Mouse (Mus musculus): ENCODE measurements at regions not wholly inside any gene's neighbourhood (a gene's known extent, or its start where the extent isn't known, plus 50 kb on each side); places are given as distances from the start of the nearest gene placed in this dataset.

GRCm38 (mm10) chr1:163562166-163562733, 158.8 kb upstream of the Gorab start:
- Histone ChIP-seq H3K4me2 (ENCODE audit: low read depth, low read length) (no peak overlapping the region), H3K4me1 (ENCODE audit: control insufficient read depth, insufficient read depth, low read length) (no peaks in the 10 kb centered on the region), H3K27me3 (replicated peaks; ENCODE audit: control insufficient read depth, insufficient read depth, low read length) (no peaks in the 10 kb centered on the region), H3K36me3 (ENCODE audit: control insufficient read depth, insufficient read depth, low read length) (no peaks in the 10 kb centered on the region), H3K9me3 (ENCODE audit: control insufficient read depth, low read length) (no peaks in the 10 kb centered on the region), H3K27ac (ENCODE audit: low read length) (no peak overlapping the region), H3K9ac (ENCODE audit: low read depth, low read length) (no peak overlapping the region), H3K4me3 (ENCODE audit: low read length) (no peak overlapping the region)
- WGBS: 31% methylated on average over 4 of the region's 4 CpGs
- ATAC-seq: peak; percentile 88

- no peaks in the 10 kb centered on the region for H3K9me3 ChIP-seq (ENCODE audit: control insufficient read depth, low read length)
- 58% methylated on average over 5 of the region's 5 CpGs for whole genome bisulfite sequencing
- no peaks in the 10 kb centered on the region for H3K36me3 ChIP-seq (ENCODE audit: control insufficient read depth, insufficient read depth, low read length)
- H3K4me2 ChIP-seq (ENCODE audit: low read depth, low read length): no peak overlapping the region
- no peak overlapping the region for H3K4me3 ChIP-seq (ENCODE audit: low read length)
- H3K4me1 ChIP-seq (ENCODE audit: control insufficient read depth, insufficient read depth, low read length): no peaks in the 10 kb centered on the region
- no peak overlapping the region for H3K27ac ChIP-seq (ENCODE audit: low read length)
- no peaks in the 10 kb centered on the region for H3K27me3 ChIP-seq (replicated peaks; ENCODE audit: control insufficient read depth, insufficient read depth, low read length)
- ATAC-seq: no peak
- no peak overlapping the region for H3K9ac ChIP-seq (ENCODE audit: low read depth, low read length)
These were observed 157.5 kb upstream of the Gorab start for GRCm38 (mm10) chr1:163561016-163561415.

GRCm38 (mm10) chr1:163560276-163560943, 156.9 kb upstream of the Gorab start:
- no peaks in the 10 kb centered on the region for H3K9me3 ChIP-seq (ENCODE audit: control insufficient read depth, low read length)
- H3K4me2 ChIP-seq (ENCODE audit: low read depth, low read length): no peak overlapping the region
- no peak for ATAC-seq
- H3K27me3 ChIP-seq (replicated peaks; ENCODE audit: control insufficient read depth, insufficient read depth, low read length): no peaks in the 10 kb centered on the region
- no peaks in the 10 kb centered on the region for H3K36me3 ChIP-seq (ENCODE audit: control insufficient read depth, insufficient read depth, low read length)
- H3K4me1 ChIP-seq (ENCODE audit: control insufficient read depth, insufficient read depth, low read length): no peaks in the 10 kb centered on the region
- no peak overlapping the region for H3K27ac ChIP-seq (ENCODE audit: low read length)
- 87% methylated on average over 8 of the region's 8 CpGs for WGBS
- no peak overlapping the region for H3K9ac ChIP-seq (ENCODE audit: low read depth, low read length)
- no peak overlapping the region for H3K4me3 ChIP-seq (ENCODE audit: low read length)

GRCm38 (mm10) chr1:163557875-163558274, 154.4 kb upstream of the Gorab start:
- H3K4me2 ChIP-seq (ENCODE audit: low read depth, low read length): no peak overlapping the region
- no peaks in the 10 kb centered on the region for H3K9me3 ChIP-seq (ENCODE audit: control insufficient read depth, low read length)
- no peak for ATAC-seq
- no peaks in the 10 kb centered on the region for H3K4me1 ChIP-seq (ENCODE audit: control insufficient read depth, insufficient read depth, low read length)
- no peak overlapping the region for H3K9ac ChIP-seq (ENCODE audit: low read depth, low read length)
- WGBS: 80% methylated on average over 7 of the region's 7 CpGs
- no peaks in the 10 kb centered on the region for H3K27me3 ChIP-seq (replicated peaks; ENCODE audit: control insufficient read depth, insufficient read depth, low read length)
- no peak overlapping the region for H3K4me3 ChIP-seq (ENCODE audit: low read length)
- no peaks in the 10 kb centered on the region for H3K36me3 ChIP-seq (ENCODE audit: control insufficient read depth, insufficient read depth, low read length)
- no peak overlapping the region for H3K27ac ChIP-seq (ENCODE audit: low read length)

- WGBS: 65% methylated on average over 2 of the region's 2 CpGs
- Histone ChIP-seq H3K9ac (ENCODE audit: low read depth, low read length) (no peak overlapping the region), H3K36me3 (ENCODE audit: control insufficient read depth, insufficient read depth, low read length) (no peaks in the 10 kb centered on the region), H3K4me2 (ENCODE audit: low read depth, low read length) (no peak overlapping the region), H3K4me3 (ENCODE audit: low read length) (no peak overlapping the region), H3K9me3 (ENCODE audit: control insufficient read depth, low read length) (no peaks in the 10 kb centered on the region), H3K27me3 (replicated peaks; ENCODE audit: control insufficient read depth, insufficient read depth, low read length) (no peaks in the 10 kb centered on the region), H3K4me1 (ENCODE audit: control insufficient read depth, insufficient read depth, low read length) (no peaks in the 10 kb centered on the region), H3K27ac (ENCODE audit: low read length) (no peak overlapping the region)
- no peak for ATAC-seq
These were observed 151.7 kb upstream of the Gorab start for GRCm38 (mm10) chr1:163555185-163555584.

- no peaks in the 10 kb centered on the region for H3K27me3 ChIP-seq (replicated peaks; ENCODE audit: control insufficient read depth, insufficient read depth, low read length)
- H3K4me1 ChIP-seq (ENCODE audit: control insufficient read depth, insufficient read depth, low read length): no peaks in the 10 kb centered on the region
- H3K27ac ChIP-seq (ENCODE audit: low read length): no peak overlapping the region
- H3K4me2 ChIP-seq (ENCODE audit: low read depth, low read length): no peak overlapping the region
- H3K4me3 ChIP-seq (ENCODE audit: low read length): no peak overlapping the region
- H3K36me3 ChIP-seq (ENCODE audit: control insufficient read depth, insufficient read depth, low read length): no peaks in the 10 kb centered on the region
- 75% methylated on average over 8 of the region's 8 CpGs for WGBS
- no peaks in the 10 kb centered on the region for H3K9me3 ChIP-seq (ENCODE audit: control insufficient read depth, low read length)
- ATAC-seq: no peak
- H3K9ac ChIP-seq (ENCODE audit: low read depth, low read length): no peak overlapping the region
These were observed 135.5 kb upstream of the Gorab start for GRCm38 (mm10) chr1:163538776-163539492.

GRCm38 (mm10) chr1:163530563-163530962, 127.1 kb upstream of the Gorab start:
- Histone ChIP-seq H3K27me3 (replicated peaks; ENCODE audit: control insufficient read depth, insufficient read depth, low read length) (no peaks in the 10 kb centered on the region), H3K4me2 (ENCODE audit: low read depth, low read length) (no peak overlapping the region), H3K36me3 (ENCODE audit: control insufficient read depth, insufficient read depth, low read length) (no peaks in the 10 kb centered on the region), H3K9me3 (ENCODE audit: control insufficient read depth, low read length) (no peaks in the 10 kb centered on the region), H3K27ac (ENCODE audit: low read length) (no peak overlapping the region), H3K4me1 (ENCODE audit: control insufficient read depth, insufficient read depth, low read length) (no peaks in the 10 kb centered on the region), H3K9ac (ENCODE audit: low read depth, low read length) (no peak overlapping the region), H3K4me3 (ENCODE audit: low read length) (no peak overlapping the region)
- WGBS: 75% methylated on average over 4 of the region's 4 CpGs
- ATAC-seq: no peak

- Histone ChIP-seq H3K9me3 (ENCODE audit: control insufficient read depth, low read length) (no peaks in the 10 kb centered on the region), H3K4me2 (ENCODE audit: low read depth, low read length) (no peak overlapping the region), H3K9ac (ENCODE audit: low read depth, low read length) (no peak overlapping the region), H3K27ac (ENCODE audit: low read length) (no peak overlapping the region), H3K27me3 (replicated peaks; ENCODE audit: control insufficient read depth, insufficient read depth, low read length) (no peaks in the 10 kb centered on the region), H3K36me3 (ENCODE audit: control insufficient read depth, insufficient read depth, low read length) (no peaks in the 10 kb centered on the region), H3K4me1 (ENCODE audit: control insufficient read depth, insufficient read depth, low read length) (no peaks in the 10 kb centered on the region), H3K4me3 (ENCODE audit: low read length) (no peak overlapping the region)
- WGBS: 75% methylated on average over 5 of the region's 5 CpGs
- no peak for ATAC-seq
These were observed 114.5 kb upstream of the Gorab start for GRCm38 (mm10) chr1:163517966-163518365.

GRCm38 (mm10) chr1:163512847-163513246, 109.4 kb upstream of the Gorab start:
- H3K9me3 ChIP-seq (ENCODE audit: control insufficient read depth, low read length): no peaks in the 10 kb centered on the region
- H3K9ac ChIP-seq (ENCODE audit: low read depth, low read length): no peak overlapping the region
- H3K27me3 ChIP-seq (replicated peaks; ENCODE audit: control insufficient read depth, insufficient read depth, low read length): no peaks in the 10 kb centered on the region
- no peak overlapping the region for H3K27ac ChIP-seq (ENCODE audit: low read length)
- no peaks in the 10 kb centered on the region for H3K4me1 ChIP-seq (ENCODE audit: control insufficient read depth, insufficient read depth, low read length)
- H3K4me2 ChIP-seq (ENCODE audit: low read depth, low read length): no peak overlapping the region
- no peaks in the 10 kb centered on the region for H3K36me3 ChIP-seq (ENCODE audit: control insufficient read depth, insufficient read depth, low read length)
- ATAC-seq: no peak
- H3K4me3 ChIP-seq (ENCODE audit: low read length): no peak overlapping the region
